Mouse (Mus musculus): Measurements from ENCODE around the gene Ust. TPM values are rescaled to one million over a fixed set of nuclear protein-coding genes. Genes with fewer than 3 reads are reported as not detected.

Gene Ust
- total and polyA plus RNA-seq, 3 experiments = 1.1 to 1.7 (median 1.6) TPM

DNA sequence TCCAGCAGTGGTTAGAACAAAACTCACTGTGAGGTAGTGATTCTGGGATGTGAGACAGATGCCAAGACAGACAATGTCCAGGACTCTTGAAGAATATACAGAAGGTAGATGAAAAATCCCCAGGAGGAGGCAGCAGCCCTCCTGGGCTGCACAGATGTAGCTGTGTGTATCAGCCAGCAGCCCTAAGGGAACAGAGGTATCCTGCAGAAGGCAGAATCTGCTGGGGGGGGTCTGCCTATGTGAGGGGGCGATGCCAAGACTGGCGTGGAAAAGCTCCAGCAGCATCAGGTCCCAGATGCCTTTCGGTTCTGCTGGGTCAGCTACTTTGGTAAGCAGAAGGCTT, 342.6 kb downstream of the Ust start:
- TF ChIP-seq EP300 (IDR thresholded peaks at IDR 0.05; ENCODE audit: insufficient read depth, low read depth, low read length) (no peak), CTCF (IDR thresholded peaks at IDR 0.05) (no peak), POLR2A (IDR thresholded peaks at IDR 0.05; ENCODE audit: insufficient read depth, low read depth, low read length) (no peak)
- 66% methylated on average over 3 of the region's 3 CpGs for WGBS
- no peak overlapping the region for H3K9ac ChIP-seq (ENCODE audit: low read depth, low read length)
- no peak overlapping the region for H3K4me3 ChIP-seq
- H3K36me3 ChIP-seq (ENCODE audit: control insufficient read depth, insufficient read depth, low read length) = no peaks in the 10 kb centered on the region
- DNase-seq = no peak
- intact Hi-C loops (cut with DNase I) = no loop called here
- H3K27me3 ChIP-seq (ENCODE audit: control insufficient read depth, insufficient read depth, low read length) = no peaks in the 10 kb centered on the region
- no peaks in the 10 kb centered on the region for H3K79me2 ChIP-seq (replicated peaks; ENCODE audit: control insufficient read depth, insufficient read depth, low read length)
- H3K27ac ChIP-seq = no peak overlapping the region
- no peaks in the 10 kb centered on the region for H3K4me1 ChIP-seq (ENCODE audit: control insufficient read depth, insufficient read depth, low read length)

DNA sequence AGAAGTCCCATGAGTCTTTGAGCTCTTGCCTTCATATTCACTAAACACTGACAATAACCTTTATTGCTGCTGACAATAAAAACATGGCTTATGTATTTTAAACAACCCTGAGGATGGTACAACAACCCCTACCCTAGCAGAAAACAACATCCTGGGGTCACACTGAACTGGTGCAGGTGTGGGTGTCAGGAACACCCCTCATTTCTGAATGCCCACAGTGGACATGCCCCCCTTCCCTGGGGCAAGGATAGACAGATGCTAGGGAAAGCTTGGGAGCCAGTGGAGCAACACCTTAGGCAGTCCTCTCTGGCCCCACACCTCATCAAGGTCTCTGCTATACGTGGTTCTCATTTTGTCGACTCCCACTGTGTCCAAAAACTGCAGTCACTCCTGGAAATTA, 343.9 kb downstream of the Ust start:
- TF ChIP-seq EP300 (IDR thresholded peaks at IDR 0.05; ENCODE audit: insufficient read depth, low read depth, low read length) = no peak
- TF ChIP-seq POLR2A (IDR thresholded peaks at IDR 0.05; ENCODE audit: insufficient read depth, low read depth, low read length) = no peak
- TF ChIP-seq CTCF (IDR thresholded peaks at IDR 0.05) = no peak
- DNase-seq = no peak
- no peak overlapping the region for H3K27ac ChIP-seq
- H3K4me3 ChIP-seq = no peak overlapping the region
- 81% methylated on average over 2 of the region's 2 CpGs for WGBS
- no peaks in the 10 kb centered on the region for H3K27me3 ChIP-seq (ENCODE audit: control insufficient read depth, insufficient read depth, low read length)
- no peaks in the 10 kb centered on the region for H3K36me3 ChIP-seq (ENCODE audit: control insufficient read depth, insufficient read depth, low read length)
- no peaks in the 10 kb centered on the region for H3K79me2 ChIP-seq (replicated peaks; ENCODE audit: control insufficient read depth, insufficient read depth, low read length)
- no peak overlapping the region for H3K9ac ChIP-seq (ENCODE audit: low read depth, low read length)
- intact Hi-C loops (cut with DNase I) = no loop called here
- no peaks in the 10 kb centered on the region for H3K4me1 ChIP-seq (ENCODE audit: control insufficient read depth, insufficient read depth, low read length)

DNA sequence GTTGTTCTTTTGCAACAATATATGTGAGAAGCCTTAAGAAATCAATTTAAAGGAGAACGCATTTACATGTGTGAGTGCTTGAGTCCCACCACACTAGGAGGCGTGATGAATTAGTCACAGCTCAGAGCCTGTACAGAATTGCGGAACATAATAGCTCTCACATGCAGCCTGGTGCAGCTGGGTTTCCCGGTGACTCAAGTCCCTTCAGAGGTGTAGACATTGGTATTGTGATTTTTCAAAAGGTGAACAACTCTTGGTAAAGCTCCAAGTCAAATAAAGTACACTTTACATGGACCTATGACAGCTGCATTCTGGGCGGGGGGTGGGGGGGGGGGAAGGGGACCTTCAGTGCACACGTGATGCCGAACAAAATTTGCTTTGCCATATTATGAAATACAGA, 344.4 kb downstream of the Ust start:
- Histone ChIP-seq H3K9ac (ENCODE audit: low read depth, low read length) (no peak overlapping the region), H3K4me1 (ENCODE audit: control insufficient read depth, insufficient read depth, low read length) (no peaks in the 10 kb centered on the region), H3K4me3 (no peak overlapping the region), H3K79me2 (replicated peaks; ENCODE audit: control insufficient read depth, insufficient read depth, low read length) (no peaks in the 10 kb centered on the region), H3K36me3 (ENCODE audit: control insufficient read depth, insufficient read depth, low read length) (no peaks in the 10 kb centered on the region), H3K27ac (no peak overlapping the region), H3K27me3 (ENCODE audit: control insufficient read depth, insufficient read depth, low read length) (no peaks in the 10 kb centered on the region)
- WGBS = 83% methylated on average over 7 of the region's 7 CpGs
- no peak for DNase-seq
- intact Hi-C loops (cut with DNase I) = no loop called here
- no peak for TF ChIP-seq CTCF (IDR thresholded peaks at IDR 0.05)
- no peak for TF ChIP-seq EP300 (IDR thresholded peaks at IDR 0.05; ENCODE audit: insufficient read depth, low read depth, low read length)
- no peak for TF ChIP-seq POLR2A (IDR thresholded peaks at IDR 0.05; ENCODE audit: insufficient read depth, low read depth, low read length)

DNA sequence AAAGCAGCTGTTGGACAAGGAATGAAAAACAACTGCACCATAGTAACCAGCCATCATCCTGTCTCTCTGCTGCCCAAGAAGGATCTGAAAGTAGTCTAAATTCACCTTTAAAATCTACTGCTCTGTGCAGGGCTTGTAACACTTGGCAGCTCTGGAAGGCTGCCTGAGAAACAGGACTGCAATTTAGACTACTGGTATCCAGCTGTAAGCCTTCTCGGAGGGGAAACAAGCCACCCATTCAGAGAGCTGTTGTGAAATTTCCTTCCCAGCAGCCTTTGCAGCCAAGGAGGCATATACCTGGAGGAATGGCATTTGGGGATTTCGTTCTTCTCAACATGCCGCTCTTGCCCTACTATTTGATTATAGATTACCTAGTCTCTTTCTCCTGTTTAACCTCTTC, 345.6 kb downstream of the Ust start:
- intact Hi-C loops (cut with DNase I) = no loop called here
- 78% methylated on average over 3 of the region's 3 CpGs for WGBS

DNA sequence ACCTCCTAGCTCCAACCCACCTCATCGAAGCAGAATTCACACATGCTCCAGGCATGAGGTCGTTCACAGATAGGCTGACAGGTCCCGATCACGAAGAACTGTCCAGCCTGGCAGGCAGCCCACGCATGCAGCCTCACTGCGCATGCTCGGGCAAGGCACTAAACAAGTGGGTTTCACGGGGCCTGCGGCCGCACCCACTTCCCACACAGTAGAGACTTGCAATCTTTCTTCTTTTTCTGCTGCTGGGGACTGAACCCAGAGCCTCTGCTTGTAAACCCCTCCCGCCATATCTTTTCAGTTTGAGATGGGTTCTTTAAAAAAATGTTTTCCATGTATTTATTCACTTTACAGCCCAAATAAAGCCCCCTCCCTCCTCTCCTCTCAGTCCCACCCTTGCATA, 347.1 kb downstream of the Ust start:
- TF ChIP-seq POLR2A (IDR thresholded peaks at IDR 0.05; ENCODE audit: insufficient read depth, low read depth, low read length) (no peak), CTCF (IDR thresholded peaks at IDR 0.05) (no peak), EP300 (IDR thresholded peaks at IDR 0.05; ENCODE audit: insufficient read depth, low read depth, low read length) (no peak)

More for the DNA sequence above, 345.6 kb downstream of the Ust start:
- no peak overlapping the region for H3K27ac ChIP-seq
- no peaks in the 10 kb centered on the region for H3K4me1 ChIP-seq (ENCODE audit: control insufficient read depth, insufficient read depth, low read length)
- no peak for DNase-seq
- no peaks in the 10 kb centered on the region for H3K36me3 ChIP-seq (ENCODE audit: control insufficient read depth, insufficient read depth, low read length)
- H3K79me2 ChIP-seq (replicated peaks; ENCODE audit: control insufficient read depth, insufficient read depth, low read length) = no peaks in the 10 kb centered on the region
- H3K9ac ChIP-seq (ENCODE audit: low read depth, low read length) = no peak overlapping the region
- TF ChIP-seq CTCF (IDR thresholded peaks at IDR 0.05) (no peak), POLR2A (IDR thresholded peaks at IDR 0.05; ENCODE audit: insufficient read depth, low read depth, low read length) (no peak), EP300 (IDR thresholded peaks at IDR 0.05; ENCODE audit: insufficient read depth, low read depth, low read length) (no peak)
- H3K4me3 ChIP-seq = no peak overlapping the region
- H3K27me3 ChIP-seq (ENCODE audit: control insufficient read depth, insufficient read depth, low read length) = no peaks in the 10 kb centered on the region

More for the DNA sequence above, 347.1 kb downstream of the Ust start:
- no peak for DNase-seq
- Histone ChIP-seq H3K9ac (ENCODE audit: low read depth, low read length) (no peak overlapping the region), H3K79me2 (replicated peaks; ENCODE audit: control insufficient read depth, insufficient read depth, low read length) (no peaks in the 10 kb centered on the region), H3K4me1 (ENCODE audit: control insufficient read depth, insufficient read depth, low read length) (no peaks in the 10 kb centered on the region), H3K27me3 (ENCODE audit: control insufficient read depth, insufficient read depth, low read length) (no peaks in the 10 kb centered on the region), H3K36me3 (ENCODE audit: control insufficient read depth, insufficient read depth, low read length) (no peaks in the 10 kb centered on the region), H3K27ac (no peak overlapping the region), H3K4me3 (no peak overlapping the region)
- WGBS = 55% methylated on average over 11 of the region's 11 CpGs
- intact Hi-C loops (cut with DNase I) = no loop called here

Measured in heart, adult 2 months (tissue).